Mouse (Mus musculus) forebrain, embryonic 14.5 days (tissue): ENCODE measurements around the gene 4932411N23Rik. TPM values are rescaled to one million over a fixed set of nuclear protein-coding genes. Genes with fewer than 3 reads are reported as not detected.
"Not testable (repeated sequence)": the region's sequence is repeated elsewhere in the genome, so short reads cannot be mapped to it uniquely, and the experiment has no call there.

Experiments used
- ATAC-seq: fragments of 200-750 bp; cut with Nextera tagmentation; 2 replicates; pipeline ENCODE4 v1.8.0; 2017; ENCODE audit warnings: mild to moderate bottlenecking, moderate library complexity
- DNase-seq: peaks from one replicate; pipeline ENCODE4 v3.0.0-alpha.2; 2015; ENCODE audit warnings: low spot score
- H3K27ac ChIP-seq: fragments of 300-500 bp; sonication (generic); 2 replicates; pipeline ENCODE4 v1.5.1; 2014; ENCODE audit warnings: low read depth, mild to moderate bottlenecking, control low read depth, low read length, moderate library complexity
- H3K27me3 ChIP-seq: fragments of 300-500 bp; sonication (generic); replicated peaks from 2 replicates; pipeline ENCODE4 v1.6.1; 2014; ENCODE audit warnings: low read length, control low read depth, mixed read lengths; ENCODE audit not compliant: control insufficient read depth, insufficient read depth
- H3K36me3 ChIP-seq: fragments of 300-500 bp; sonication (generic); 2 replicates; pipeline ENCODE4 v1.6.1; 2014; ENCODE audit warnings: low read length, control low read depth; ENCODE audit not compliant: control insufficient read depth, insufficient read depth
- H3K4me1 ChIP-seq: fragments of 300-500 bp; sonication (generic); 2 replicates; pipeline ENCODE4 v1.6.1; 2014; ENCODE audit warnings: antibody characterized with exemption, low read length, control low read depth; ENCODE audit not compliant: control insufficient read depth, insufficient read depth
- H3K4me2 ChIP-seq: fragments of 300-500 bp; sonication (generic); 2 replicates; pipeline ENCODE4 v1.6.1; 2014; ENCODE audit warnings: mild to moderate bottlenecking, control low read depth, low read length
- H3K4me3 ChIP-seq: fragments of 300-500 bp; sonication (generic); 2 replicates; pipeline ENCODE4 v1.5.1; 2014; ENCODE audit warnings: low read depth, low read length, control low read depth
- H3K9ac ChIP-seq: fragments of 300-500 bp; sonication (generic); 2 replicates; pipeline ENCODE4 v1.6.1; 2014; ENCODE audit warnings: mild to moderate bottlenecking, low read length, control low read depth, moderate library complexity
- H3K9me3 ChIP-seq: fragments of 300-500 bp; sonication (generic); replicated peaks from 2 replicates; pipeline ENCODE4 v1.6.1; 2016; ENCODE audit warnings: low read length, control low read depth, mixed read lengths; ENCODE audit not compliant: control insufficient read depth
- WGBS: fragments of 180-500 bp; shearing (Covaris S2); extraction: QIAGEN DNeasy Blood & Tissue Kit; methylation state at CpG from one replicate; pipeline ENCODE4 v1.1.7; 2014; 5-methylcytosine and 5-hydroxymethylcytosine counted together
- polyA plus RNA-seq: library from polyadenylated mRNA; unstranded; fragments of >200 nt; fragmentation: Nextera tagmentation; extraction: Ambion mirVana; gene quantifications from 2 replicates; pipeline ENCODE4 v1.2.1, GENCODE M21; 2014

The 4932411N23Rik gene
- polyA plus RNA-seq, result not detected in 2 replicates

DNA sequence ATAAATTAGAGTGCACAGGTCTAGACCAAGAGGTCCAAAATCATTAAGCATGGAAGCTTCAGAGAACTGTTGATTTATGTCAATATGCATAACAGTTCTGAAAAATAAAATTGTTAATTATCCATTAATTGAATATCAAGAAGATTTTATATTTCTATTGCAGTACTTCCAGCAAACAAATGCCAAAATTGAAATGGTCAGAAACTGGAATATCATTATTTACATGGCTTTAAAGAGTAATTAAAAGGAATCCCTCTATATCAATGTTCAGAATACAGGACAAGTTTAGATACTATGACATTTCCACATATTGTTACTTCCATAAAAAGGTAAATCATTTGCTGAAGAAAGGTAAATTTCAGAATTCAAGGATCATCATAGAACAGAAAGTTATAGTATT, at the start of gene 4932411N23Rik:
Gene 4932411N23Rik (minus strand): TSS at position 101 of the 400 bp plus-strand sequence.
- H3K27ac ChIP-seq, result no peak within 1 kb of the TSS
- no peaks in the 10 kb centered on the region for H3K9me3 ChIP-seq
- H3K9ac ChIP-seq, result no peak within 1 kb of the TSS
- no peaks in the 10 kb centered on the region for H3K36me3 ChIP-seq
- ATAC-seq, result no peak
- H3K4me2 ChIP-seq, result no peak within 1 kb of the TSS
- H3K4me1 ChIP-seq, result no peaks in the 10 kb centered on the region
- no peaks in the 10 kb centered on the region for H3K27me3 ChIP-seq
- DNase-seq, result no peak
- H3K4me3 ChIP-seq, result no peak within 1 kb of the TSS

DNA sequence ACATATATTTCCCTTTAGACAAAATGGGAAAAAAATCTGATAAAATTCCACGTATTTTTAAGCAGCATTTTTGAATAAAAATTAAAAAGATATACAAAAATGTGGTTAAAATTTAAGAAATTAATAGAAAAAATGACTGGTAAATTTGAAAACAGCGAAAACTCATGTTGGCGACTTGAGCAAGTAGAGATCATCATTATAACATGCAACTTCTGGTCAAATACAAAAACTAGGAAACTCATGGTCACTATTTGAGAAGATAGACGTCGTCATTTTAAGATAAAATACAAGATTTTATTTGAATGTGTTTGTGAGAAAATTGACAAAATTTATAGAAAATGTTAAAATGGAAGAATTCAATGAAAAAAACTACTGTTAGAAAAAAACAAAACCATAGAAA, 35.8 kb downstream of the 4932411N23Rik start:
- 84% methylated on average over 5 of the region's 5 CpGs for WGBS
- Histone ChIP-seq H3K4me1 (no peaks in the 10 kb centered on the region), H3K27me3 (no peaks in the 10 kb centered on the region), H3K4me3 (no peak overlapping the region), H3K4me2 (no peak overlapping the region), H3K9ac (no peak overlapping the region), H3K27ac (no peak overlapping the region), H3K36me3 (no peaks in the 10 kb centered on the region), H3K9me3 (no peaks in the 10 kb centered on the region)
- DNase-seq (no peak), ATAC-seq (no peak)

GRCm38 (mm10) chrX:126777643-126778042, 38.0 kb downstream of the 4932411N23Rik start:
- not testable (repeated sequence) for H3K9ac ChIP-seq, H3K27ac ChIP-seq, H3K4me3 ChIP-seq, H3K36me3 ChIP-seq, H3K4me2 ChIP-seq, H3K27me3 ChIP-seq, H3K9me3 ChIP-seq, H3K4me1 ChIP-seq, ATAC-seq
- DNase-seq, result peak; percentile 12
- WGBS, result 85% methylated on average over 5 of the region's 6 CpGs

GRCm38 (mm10) chrX:126774846-126775245, 40.8 kb downstream of the 4932411N23Rik start:
- not testable (repeated sequence) for H3K4me2 ChIP-seq, H3K4me3 ChIP-seq, ATAC-seq, H3K9me3 ChIP-seq, H3K9ac ChIP-seq, H3K4me1 ChIP-seq, DNase-seq, H3K27me3 ChIP-seq, H3K36me3 ChIP-seq, H3K27ac ChIP-seq
- 83% methylated on average over 5 of the region's 5 CpGs for WGBS

- H3K9ac ChIP-seq, H3K27me3 ChIP-seq, H3K27ac ChIP-seq, H3K9me3 ChIP-seq, H3K4me1 ChIP-seq, H3K4me2 ChIP-seq, H3K36me3 ChIP-seq, H3K4me3 ChIP-seq, DNase-seq, ATAC-seq: not testable (repeated sequence)
- 74% methylated on average over 5 of the region's 6 CpGs for WGBS
Measured at GRCm38 (mm10) chrX:126773511-126773910, 42.2 kb downstream of the 4932411N23Rik start.

Other genes with a start within 250 kb of the 4932411N23Rik start
- not detected in 2 replicates for gene Gm382, start 224.1 kb upstream of the 4932411N23Rik start, polyA plus RNA-seq